Mouse (Mus musculus) right cerebral cortex, postnatal 36 days (tissue): ENCODE results near the gene Cyp2w1.
"Not testable (repeated sequence)": the region's sequence is repeated elsewhere in the genome, so short reads cannot be mapped to it uniquely, and the experiment has no call there.

Source experiments
- DNase-seq, 2 experiments: peaks; one replicate each; pipeline ENCODE4 v3.0.0; 2022; ENCODE audit warnings: low spot score in 2 of 2, mixed read lengths in 1 of 2

The Cyp2w1 gene

GRCm38 (mm10) chr5:139383234-139383633 lies 30.8 kb downstream of the Cyp2w1 start:
- no peak for DNase-seq

- DNase-seq, result no peak
Observed at GRCm38 (mm10) chr5:139384531-139384930, 32.1 kb downstream of the Cyp2w1 start.

- DNase-seq, result no peak
Observed at GRCm38 (mm10) chr5:139386047-139386446, 33.6 kb downstream of the Cyp2w1 start.

- DNase-seq, result no peak
Observed at GRCm38 (mm10) chr5:139387329-139388194, 35.1 kb downstream of the Cyp2w1 start.

GRCm38 (mm10) chr5:139388195-139388570 lies 35.8 kb downstream of the Cyp2w1 start:
- no peak for DNase-seq

GRCm38 (mm10) chr5:139388694-139389675 lies 36.6 kb downstream of the Cyp2w1 start:
- DNase-seq, result peak in 1 of 2 experiments; percentile 55

- peak in 1 of 2 experiments; percentile 50 for DNase-seq
Observed at GRCm38 (mm10) chr5:139389676-139390061, 37.3 kb downstream of the Cyp2w1 start.

- DNase-seq, result not testable (repeated sequence)
Observed at GRCm38 (mm10) chr5:139390324-139391119, 38.1 kb downstream of the Cyp2w1 start.

- no peak for DNase-seq
Observed at GRCm38 (mm10) chr5:139391309-139391990, 39.0 kb downstream of the Cyp2w1 start.

GRCm38 (mm10) chr5:139392219-139393196 lies 40.1 kb downstream of the Cyp2w1 start:
- no peak for DNase-seq

- DNase-seq, result no peak
Observed at GRCm38 (mm10) chr5:139393197-139393588, 40.8 kb downstream of the Cyp2w1 start.

- DNase-seq, result no peak
Observed at GRCm38 (mm10) chr5:139394399-139394798, 42.0 kb downstream of the Cyp2w1 start.

- DNase-seq, result no peak
Observed at GRCm38 (mm10) chr5:139395528-139395927, 43.1 kb downstream of the Cyp2w1 start.

- no peak for DNase-seq
Observed at GRCm38 (mm10) chr5:139397359-139397916, 45.0 kb downstream of the Cyp2w1 start.

GRCm38 (mm10) chr5:139397959-139398753 lies 45.7 kb downstream of the Cyp2w1 start:
- peak; percentile 87 to 89 for DNase-seq

- no peak for DNase-seq
Observed at GRCm38 (mm10) chr5:139398786-139399185, 46.4 kb downstream of the Cyp2w1 start.

GRCm38 (mm10) chr5:139399991-139400390 lies 47.6 kb downstream of the Cyp2w1 start:
- DNase-seq, result no peak

GRCm38 (mm10) chr5:139402106-139402505 lies 49.7 kb downstream of the Cyp2w1 start:
- peak in 1 of 2 experiments; percentile 49 for DNase-seq
